Mouse (Mus musculus): ENCODE measurements around the gene Pfkfb3. TPM values are rescaled to one million over a fixed set of nuclear protein-coding genes. Genes with fewer than 3 reads are reported as not detected.

The Pfkfb3 gene
- total RNA-seq, 2 experiments from 2014 or later: 6.2 to 7.9 TPM

GRCm38 (mm10) chr2:11513057-11513967 lies 40.6 kb downstream of the Pfkfb3 start:
- peak; percentile 90 for ATAC-seq (replicated peaks; ENCODE audit: low FRiP score, low TSS enrichment, poor library complexity, severe bottlenecking)

DNA sequence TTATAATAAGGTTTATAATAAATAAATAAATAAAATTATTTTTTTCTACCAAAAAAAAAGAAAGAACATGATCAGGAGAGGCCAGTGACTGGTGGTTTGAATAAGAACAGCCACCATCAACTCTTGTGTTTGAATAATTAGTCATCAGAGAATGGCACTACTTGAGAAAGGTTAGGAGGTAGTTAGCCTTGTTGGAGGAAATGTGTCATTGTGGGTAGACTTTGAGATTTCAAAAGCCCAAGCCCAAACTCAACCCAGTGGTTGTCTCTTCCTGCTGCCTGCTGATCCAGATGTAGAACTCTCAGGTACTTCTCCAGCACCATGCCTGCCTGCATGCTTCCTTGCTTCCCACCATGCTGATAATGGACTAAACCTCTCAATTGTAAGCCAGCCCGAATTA lies 41.8 kb downstream of the Pfkfb3 start:
- no peak for ATAC-seq (replicated peaks; ENCODE audit: low FRiP score, low TSS enrichment, poor library complexity, severe bottlenecking)

DNA sequence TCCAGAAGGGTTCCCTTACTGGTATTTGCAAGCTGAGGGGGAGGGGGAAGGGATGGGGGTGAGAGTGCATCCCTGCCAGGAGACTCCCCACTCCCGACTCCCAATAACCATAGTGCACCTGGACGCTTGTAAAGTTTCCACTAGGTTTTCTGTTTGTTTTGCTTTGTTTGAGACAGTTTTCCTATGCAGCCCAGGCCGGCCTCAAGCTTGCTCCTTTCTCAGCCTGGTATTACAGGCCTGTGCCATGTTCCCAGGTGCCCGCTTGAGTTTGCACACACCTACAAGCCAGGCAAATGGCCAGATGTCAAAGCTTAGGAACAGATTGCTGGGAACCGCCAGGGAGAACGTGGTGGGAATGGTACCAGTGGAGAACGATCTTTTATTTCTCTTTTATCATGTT lies 50.1 kb downstream of the Pfkfb3 start:
- ATAC-seq (replicated peaks; ENCODE audit: low FRiP score, low TSS enrichment, poor library complexity, severe bottlenecking): no peak

GRCm38 (mm10) chr2:11502901-11503431 lies 50.9 kb downstream of the Pfkfb3 start:
- peak; percentile 41; the same call in 1 of the 2 replicates for ATAC-seq (replicated peaks; ENCODE audit: low FRiP score, low TSS enrichment, poor library complexity, severe bottlenecking)

DNA sequence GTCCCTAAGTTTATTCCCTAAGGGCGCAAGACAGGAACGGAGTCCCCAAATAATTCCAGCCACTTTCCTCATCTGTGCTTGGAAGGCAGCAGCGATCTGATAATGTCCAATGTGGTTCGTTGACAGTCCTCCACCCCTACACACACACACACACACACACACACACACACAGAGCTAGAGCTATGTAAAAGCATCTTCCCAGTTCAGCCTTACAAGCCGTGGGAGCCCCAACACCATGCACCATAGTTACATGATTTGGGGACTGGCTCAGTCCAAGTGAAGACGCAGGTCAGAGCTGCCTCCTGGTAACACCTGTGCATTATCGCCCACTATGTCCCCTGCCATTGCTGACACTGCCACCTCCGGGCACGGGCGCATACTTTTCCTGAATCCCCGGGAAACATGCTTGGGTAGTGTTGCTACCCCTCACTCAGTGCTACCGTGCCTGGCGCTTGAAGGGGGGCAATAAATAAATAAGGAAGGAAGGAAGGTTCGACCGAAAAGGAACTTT lies 51.6 kb downstream of the Pfkfb3 start:
- no peak; the same call in 1 of the 2 replicates for ATAC-seq (replicated peaks; ENCODE audit: low FRiP score, low TSS enrichment, poor library complexity, severe bottlenecking)

DNA sequence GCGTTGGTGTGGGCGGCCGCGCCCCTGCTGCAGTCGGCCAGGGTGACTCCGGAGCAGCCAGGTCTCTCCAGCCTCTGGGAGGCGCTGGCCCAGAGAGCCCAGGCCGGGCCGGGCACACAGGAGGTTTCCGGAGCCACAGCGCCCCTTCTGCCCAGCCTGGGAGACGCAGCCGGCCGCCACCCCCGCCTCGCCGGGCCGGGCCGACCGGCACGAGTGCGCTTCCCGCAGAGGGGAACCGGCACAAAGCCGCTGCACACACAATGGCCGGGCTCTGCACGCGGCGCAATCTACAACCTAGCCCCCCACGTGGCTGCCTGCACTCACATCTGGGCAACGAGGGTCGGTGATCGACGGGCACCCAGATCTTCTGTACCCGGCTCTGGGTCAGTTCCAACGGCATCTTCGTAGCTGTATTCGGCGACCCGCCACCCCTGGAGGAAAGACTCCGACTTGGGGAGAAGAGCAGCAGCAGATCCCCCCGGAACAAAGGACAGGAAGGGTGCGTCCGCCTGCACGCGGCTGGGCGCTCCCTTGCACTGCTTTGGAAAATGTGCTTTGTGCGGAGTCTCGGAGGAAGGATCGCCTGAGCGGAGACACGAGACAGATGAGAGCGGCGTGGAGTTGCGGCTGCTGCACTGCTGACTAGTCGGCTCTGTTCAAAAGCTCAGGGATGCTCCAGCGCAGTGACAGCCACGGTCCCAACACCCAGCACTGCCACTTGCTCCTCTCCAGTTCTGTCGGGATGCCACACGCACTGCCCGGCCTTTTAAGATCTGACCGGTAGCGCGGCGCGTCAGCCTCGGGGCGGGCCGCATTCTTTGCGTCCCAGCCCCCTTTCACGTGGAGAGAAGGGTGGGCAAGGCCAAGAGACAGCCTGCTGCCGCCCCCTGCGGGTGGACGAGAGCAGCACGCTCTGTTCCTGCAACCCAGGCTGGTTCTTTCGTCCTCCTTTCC lies 52.3 kb downstream of the Pfkfb3 start:
- ATAC-seq (replicated peaks; ENCODE audit: low FRiP score, low TSS enrichment, poor library complexity, severe bottlenecking): peak; percentile 90

DNA sequence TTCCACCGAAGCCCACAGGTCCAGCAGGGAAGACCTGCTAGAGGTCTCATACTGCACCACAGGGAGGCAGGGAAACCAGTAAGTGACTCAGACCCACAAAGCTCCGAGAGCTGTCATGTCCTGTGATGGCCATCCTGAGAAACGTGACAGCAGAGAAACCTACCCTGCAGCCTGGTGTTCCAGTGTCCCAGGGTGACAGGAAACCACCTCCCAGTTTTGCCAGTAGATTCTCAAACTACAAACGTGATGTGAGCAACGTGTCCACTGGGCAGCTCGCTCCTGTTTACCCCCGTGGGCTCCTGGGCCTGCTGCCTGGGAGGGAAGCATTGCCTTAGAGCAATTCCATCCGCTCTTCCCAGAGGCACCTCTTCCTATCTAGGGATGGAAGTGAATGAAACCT lies 53.2 kb downstream of the Pfkfb3 start:
- no peak for ATAC-seq (replicated peaks; ENCODE audit: low FRiP score, low TSS enrichment, poor library complexity, severe bottlenecking)

- no peak for ATAC-seq (replicated peaks; ENCODE audit: low FRiP score, low TSS enrichment, poor library complexity, severe bottlenecking)
Observed at GRCm38 (mm10) chr2:11496601-11497031, 57.3 kb downstream of the Pfkfb3 start.

- ATAC-seq (replicated peaks; ENCODE audit: low FRiP score, low TSS enrichment, poor library complexity, severe bottlenecking): no peak
Observed at GRCm38 (mm10) chr2:11494841-11495255, 59.0 kb downstream of the Pfkfb3 start.

DNA sequence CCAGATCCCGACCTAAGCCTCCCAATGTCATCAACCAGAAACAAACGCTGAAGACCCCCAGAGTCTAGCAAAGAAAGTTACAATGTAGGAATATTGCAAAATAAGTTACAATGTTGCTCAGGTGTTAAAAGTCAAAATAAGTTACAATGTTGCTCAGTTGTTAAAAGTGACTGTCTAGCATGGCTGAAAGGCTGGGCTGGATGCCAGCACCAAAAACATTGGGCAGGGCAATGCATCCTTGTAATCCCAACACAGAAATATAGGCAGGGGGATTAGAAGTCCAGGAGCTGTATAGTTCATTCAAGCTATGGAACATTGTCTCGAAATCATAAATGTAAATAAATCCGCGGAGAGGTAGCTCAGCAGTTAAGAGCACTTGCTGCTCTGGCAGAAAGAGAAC lies 61.0 kb downstream of the Pfkfb3 start:
- ATAC-seq (replicated peaks; ENCODE audit: low FRiP score, low TSS enrichment, poor library complexity, severe bottlenecking): no peak

GRCm38 (mm10) chr2:11491471-11491870 lies 62.4 kb downstream of the Pfkfb3 start:
- ATAC-seq (replicated peaks; ENCODE audit: low FRiP score, low TSS enrichment, poor library complexity, severe bottlenecking): no peak

GRCm38 (mm10) chr2:11490554-11490953 lies 63.3 kb downstream of the Pfkfb3 start:
- ATAC-seq (replicated peaks; ENCODE audit: low FRiP score, low TSS enrichment, poor library complexity, severe bottlenecking): no peak

DNA sequence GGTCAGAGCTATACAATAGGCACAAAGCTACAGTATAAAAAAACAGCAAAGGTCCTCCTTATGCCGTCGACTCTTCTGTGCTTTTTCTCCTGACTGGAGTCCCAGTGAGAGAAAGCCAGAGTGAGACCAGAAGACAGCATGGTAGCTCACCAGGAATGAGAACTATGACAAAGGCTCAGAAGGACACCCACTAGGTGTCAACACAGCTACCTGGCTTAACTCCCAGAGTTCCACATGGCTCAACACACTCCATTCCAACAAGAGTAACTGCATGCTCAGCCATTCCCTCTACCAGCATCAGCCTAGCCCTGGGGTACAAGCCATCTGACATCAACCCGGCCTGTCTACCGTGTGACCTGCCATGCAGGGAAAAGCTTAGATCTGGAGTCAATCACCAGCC lies 70.7 kb downstream of the Pfkfb3 start:
- ATAC-seq (replicated peaks; ENCODE audit: low FRiP score, low TSS enrichment, poor library complexity, severe bottlenecking): no peak

- no peak for ATAC-seq (replicated peaks; ENCODE audit: low FRiP score, low TSS enrichment, poor library complexity, severe bottlenecking)
Observed at GRCm38 (mm10) chr2:11482364-11482763, 71.5 kb downstream of the Pfkfb3 start.

DNA sequence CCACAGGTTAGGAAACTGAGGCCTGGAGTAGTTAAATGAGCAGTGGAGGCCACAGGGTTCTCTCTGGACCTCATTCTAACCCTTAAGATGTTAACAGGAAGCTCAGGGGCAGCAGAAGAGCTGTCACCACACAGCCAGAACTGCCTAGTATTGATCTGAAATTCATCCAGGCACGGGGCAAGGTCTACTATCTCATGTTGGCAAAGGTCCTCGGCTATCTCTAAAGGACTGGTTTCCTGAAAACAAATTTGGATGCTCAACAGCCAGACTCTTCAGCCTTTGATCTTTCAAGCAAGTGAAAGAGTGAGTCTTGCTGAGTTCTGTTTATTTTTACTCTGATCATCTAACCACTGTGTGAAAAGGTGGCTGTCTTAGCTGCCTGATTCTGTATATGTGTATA lies 74.9 kb downstream of the Pfkfb3 start:
- ATAC-seq (replicated peaks; ENCODE audit: low FRiP score, low TSS enrichment, poor library complexity, severe bottlenecking): no peak

GRCm38 (mm10) chr2:11475316-11475715 lies 78.6 kb downstream of the Pfkfb3 start:
- ATAC-seq (replicated peaks; ENCODE audit: low FRiP score, low TSS enrichment, poor library complexity, severe bottlenecking): no peak

GRCm38 (mm10) chr2:11464661-11465099 lies 89.2 kb downstream of the Pfkfb3 start:
- ATAC-seq (replicated peaks; ENCODE audit: low FRiP score, low TSS enrichment, poor library complexity, severe bottlenecking): no peak

DNA sequence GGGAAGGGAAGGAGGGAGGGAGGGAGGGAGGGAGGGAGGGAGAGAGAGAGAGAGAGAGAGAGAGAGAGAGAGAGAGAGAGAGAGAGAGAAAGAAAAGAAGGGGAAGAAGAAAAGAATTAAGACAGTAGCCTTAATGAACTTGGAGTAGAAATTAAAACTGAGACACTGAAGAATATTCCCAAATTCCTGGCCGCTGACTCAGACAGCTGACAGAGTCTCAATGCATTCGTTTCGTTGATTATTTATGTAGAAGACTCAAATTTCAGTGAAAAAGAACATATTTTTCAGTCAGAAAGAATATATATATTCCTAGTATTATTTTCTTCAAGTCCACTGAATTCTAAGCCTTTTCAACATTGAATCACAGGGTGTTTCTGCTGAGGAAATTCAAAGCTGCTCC lies 92.9 kb downstream of the Pfkfb3 start:
- no peak for ATAC-seq (replicated peaks; ENCODE audit: low FRiP score, low TSS enrichment, poor library complexity, severe bottlenecking)

DNA sequence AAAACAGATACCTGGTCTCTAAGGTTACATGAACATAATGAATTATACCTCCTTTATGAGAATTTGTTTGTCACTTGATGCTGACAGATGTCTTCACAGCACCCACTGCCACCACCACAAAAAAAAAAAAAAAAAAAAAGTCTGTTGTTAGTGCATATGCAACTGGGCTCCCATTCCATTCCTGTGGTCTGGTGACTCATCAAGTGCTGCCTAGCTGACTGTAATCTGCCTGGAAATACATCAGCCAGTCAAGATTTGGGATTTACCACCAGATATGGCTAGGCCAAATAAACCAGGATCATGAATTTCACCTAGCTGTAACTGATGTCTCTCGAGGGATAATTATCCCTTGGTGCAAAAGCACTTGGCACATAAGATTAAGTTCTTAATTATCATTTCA lies 95.4 kb downstream of the Pfkfb3 start:
- no peak for ATAC-seq (replicated peaks; ENCODE audit: low FRiP score, low TSS enrichment, poor library complexity, severe bottlenecking)

DNA sequence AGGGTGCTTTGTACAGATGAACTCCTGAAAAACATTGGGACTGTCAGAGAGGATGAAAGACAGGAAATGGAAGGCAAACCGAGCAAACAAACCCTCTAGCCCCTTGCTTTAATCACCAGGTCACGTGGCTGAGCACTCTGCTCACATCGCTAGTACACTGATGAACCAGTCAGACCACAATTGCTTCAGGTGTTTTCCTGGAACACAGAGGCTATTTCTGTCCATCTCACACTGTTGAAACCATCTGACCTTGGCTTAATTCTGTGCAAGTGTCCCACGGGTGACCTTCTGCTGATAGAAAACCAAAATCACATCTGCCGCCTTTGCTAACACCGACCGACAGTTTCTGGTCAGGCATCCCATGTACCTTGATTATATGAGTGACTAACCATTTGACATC lies 96.0 kb downstream of the Pfkfb3 start:
- no peak for ATAC-seq (replicated peaks; ENCODE audit: low FRiP score, low TSS enrichment, poor library complexity, severe bottlenecking)

All from megakaryocyte-erythroid progenitor cell, adult 5-6 weeks (primary cell).